Mouse (Mus musculus): ENCODE data around the gene Ncam2. TPM values are rescaled to one million over a fixed set of nuclear protein-coding genes. Genes with fewer than 3 reads are reported as not detected.

Ncam2 gene
- total RNA-seq, 2 experiments from 2014 or later: 0.59 to 1.3 TPM

- DNase-seq: no peak
Measured at GRCm38 (mm10) chr16:81656550-81656949, 456.1 kb downstream of the Ncam2 start.

GRCm38 (mm10) chr16:81673866-81674265, 473.4 kb downstream of the Ncam2 start:
- no peak for DNase-seq

GRCm38 (mm10) chr16:81675546-81675945, 475.0 kb downstream of the Ncam2 start:
- DNase-seq: no peak

All from gastrocnemius, postnatal 10 days (tissue).